In genomic region chr2:145828603-145829002, GRCm38 (mm10) we compare ENCODE assay signal across 20 mouse cellular contexts.
A peak's percentile ranks its signal among the peaks of the same experiment; 100 is the strongest.
DNase-seq lines count a peak whose midpoint lies in the region; ATAC-seq and TF ChIP-seq lines count a peak whose summit lies in the region.
"Had no signal": no experiment of that assay in that cellular context is flagged by ENCODE, and none has a peak within 500 bp of the region (broad histone marks: within the 10 kb centered on the region; RNA-seq: fewer than 3 reads in every experiment).

No protein-coding gene starts in this region.

- no peak for TF ChIP-seq EP300 in liver, postnatal 0 days (IDR thresholded peaks at IDR 0.05; ENCODE audit: low read depth)

- peaks cover 43% of the 10 kb centered on the region for H3K4me1 ChIP-seq in kidney, adult 2 months (ENCODE audit: control insufficient read depth, insufficient read depth, low read length)
- H3K4me1 ChIP-seq in liver, adult 2 months (ENCODE audit: control insufficient read depth, insufficient read depth, low read length): peaks cover 17% of the 10 kb centered on the region
- H3K4me1 ChIP-seq in liver, postnatal 0 days (ENCODE audit: insufficient read depth): peaks cover 21% of the 10 kb centered on the region; the same call in 1 of the 2 replicates
- H3K4me1 ChIP-seq in small intestine, adult 2 months (ENCODE audit: control insufficient read depth, insufficient read depth, insufficient read length, low read length): peaks cover 23% of the 10 kb centered on the region

- no peaks in the 10 kb centered on the region for H3K9me3 ChIP-seq in liver, postnatal 0 days (ENCODE audit: low read length)
- H3K9me3 ChIP-seq: embryonic facial prominence, embryonic 10.5 days; embryonic facial prominence, embryonic 12.5 days; forebrain, embryonic 13.5 days; forebrain, embryonic 15.5 days had no signal

- H3K4me3 ChIP-seq in kidney, adult 2 months (ENCODE audit: insufficient read depth, low read depth, low read length): no peak overlapping the region
- H3K4me3 ChIP-seq in liver, adult 2 months (ENCODE audit: insufficient read depth, low read depth, low read length): no peak overlapping the region
- no peak overlapping the region for H3K4me3 ChIP-seq in liver, postnatal 0 days (ENCODE audit: low read depth, low read length)
- H3K4me3 ChIP-seq in small intestine, adult 2 months (ENCODE audit: low read depth, low read length): no peak overlapping the region
- H3K4me3 ChIP-seq: embryonic facial prominence, embryonic 10.5 days; embryonic facial prominence, embryonic 12.5 days; forebrain, embryonic 13.5 days; forebrain, embryonic 15.5 days had no signal

- no peaks in the 10 kb centered on the region for H3K36me3 ChIP-seq in kidney, adult 2 months (ENCODE audit: control insufficient read depth, insufficient read depth, low read length)
- peaks cover 6% of the 10 kb centered on the region for H3K36me3 ChIP-seq in liver, adult 2 months (ENCODE audit: control insufficient read depth, insufficient read depth, low read length)
- no peaks in the 10 kb centered on the region for H3K36me3 ChIP-seq in liver, postnatal 0 days (replicated peaks; ENCODE audit: insufficient read depth, low read length)
- no peaks in the 10 kb centered on the region for H3K36me3 ChIP-seq in small intestine, adult 2 months (ENCODE audit: control insufficient read depth, insufficient read depth, low read length)
- H3K36me3 ChIP-seq: embryonic facial prominence, embryonic 10.5 days; embryonic facial prominence, embryonic 12.5 days; forebrain, embryonic 15.5 days had no signal

- no peak overlapping the region for H3K4me2 ChIP-seq in liver, postnatal 0 days (ENCODE audit: low read depth, low read length)
- H3K4me2 ChIP-seq: embryonic facial prominence, embryonic 12.5 days; forebrain, embryonic 13.5 days; forebrain, embryonic 15.5 days had no signal

- TF ChIP-seq CTCF in kidney, adult 2 months (conservative IDR thresholded peaks at IDR 0.05; ENCODE audit: insufficient read depth, insufficient read length, low read depth, low read length): no peak
- TF ChIP-seq CTCF in liver, adult 2 months (IDR thresholded peaks at IDR 0.05; ENCODE audit: low read depth, low read length): no peak
- no peak for TF ChIP-seq CTCF in liver, postnatal 0 days (IDR thresholded peaks at IDR 0.05; ENCODE audit: low read depth)
- no peak for TF ChIP-seq CTCF in small intestine, adult 2 months (IDR thresholded peaks at IDR 0.05; ENCODE audit: extremely low read depth, insufficient read length, insufficient replicate concordance, low read depth, low read length)

- no peak for TF ChIP-seq POLR2A in kidney, adult 2 months (IDR thresholded peaks at IDR 0.05; ENCODE audit: low read depth, low read length)
- no peak for TF ChIP-seq POLR2A in liver, adult 2 months (IDR thresholded peaks at IDR 0.05; ENCODE audit: extremely low read depth, insufficient read depth, low read length)
- TF ChIP-seq POLR2A in small intestine, adult 2 months (IDR thresholded peaks at IDR 0.05; ENCODE audit: low read depth, low read length): no peak

- peak overlapping the region; percentile 80 for H3K27ac ChIP-seq in kidney, adult 2 months (ENCODE audit: insufficient read depth, low read depth, low read length)
- H3K27ac ChIP-seq in liver, adult 2 months (replicated peaks; ENCODE audit: insufficient read depth, low read depth, low read length): no peak overlapping the region
- H3K27ac ChIP-seq in liver, postnatal 0 days (ENCODE audit: low read depth): no peak overlapping the region
- 0 out of 2 replicates have a peak overlapping the region, but pooled peaks have one; percentile 15 for H3K27ac ChIP-seq in small intestine, adult 2 months (ENCODE audit: insufficient read depth, low read depth, low read length)
- H3K27ac ChIP-seq: embryonic facial prominence, embryonic 10.5 days; embryonic facial prominence, embryonic 12.5 days; forebrain, embryonic 13.5 days; forebrain, embryonic 15.5 days had no signal

- DNase-seq in kidney, adult 2 months: no peak
- DNase-seq in kidney, adult 8-10 months: no peak
- peak; percentile 60 for DNase-seq in liver, adult 2 months (ENCODE audit: extremely low read depth, low read depth, low spot score)
- no peak for DNase-seq in liver, postnatal 0 days
- peak; percentile 66 for DNase-seq in gonadal fat pad, adult 2 months (ENCODE audit: low read depth)
- DNase-seq in urinary bladder, adult 18-20 months (ENCODE audit: low spot score in 2 of 2): no peak
- no peak for DNase-seq in layer of hippocampus, postnatal 36 days
- DNase-seq: adrenal gland, adult 2 months; adrenal gland, postnatal 10 days; adrenal gland, postnatal 25 days; cerebellum, adult 11 months; cerebellum, adult 18-20 months; cerebellum, adult 8-10 months; cerebellum, adult 9-11 months; cerebellum, postnatal 25 days had no signal

- no peaks in the 10 kb centered on the region; the same call in 1 of the 2 replicates for H3K79me2 ChIP-seq in liver, adult 2 months (ENCODE audit: control insufficient read depth, insufficient read depth, low read length)

- WGBS in kidney, adult 2 months: 68% methylated on average over 3 of the region's 3 CpGs
- WGBS in liver, adult 2 months: 48% methylated on average over 3 of the region's 3 CpGs
- 89% methylated on average over 3 of the region's 3 CpGs for WGBS in liver, postnatal 0 days (ENCODE audit: insufficient replicate concordance)
- 44% methylated on average over 3 of the region's 3 CpGs for WGBS in small intestine, adult 2 months

- H3K27me3 ChIP-seq in kidney, adult 2 months (replicated peaks; ENCODE audit: control insufficient read depth, insufficient read depth, low read length): no peaks in the 10 kb centered on the region
- no peaks in the 10 kb centered on the region for H3K27me3 ChIP-seq in liver, adult 2 months (ENCODE audit: control insufficient read depth, insufficient read depth, low read length)
- no peaks in the 10 kb centered on the region for H3K27me3 ChIP-seq in liver, postnatal 0 days (ENCODE audit: insufficient read depth, low read length)
- no peaks in the 10 kb centered on the region for H3K27me3 ChIP-seq in small intestine, adult 2 months (ENCODE audit: control insufficient read depth, insufficient read depth, low read length)
- H3K27me3 ChIP-seq: embryonic facial prominence, embryonic 12.5 days; forebrain, embryonic 13.5 days; forebrain, embryonic 15.5 days had no signal

- ATAC-seq in liver, postnatal 0 days: no peak
- ATAC-seq: forebrain, embryonic 13.5 days; forebrain, embryonic 15.5 days had no signal

- H3K9ac ChIP-seq in liver, adult 2 months (ENCODE audit: low read depth, low read length): no peak overlapping the region
- no peak overlapping the region for H3K9ac ChIP-seq in liver, postnatal 0 days (replicated peaks)
- H3K9ac ChIP-seq: embryonic facial prominence, embryonic 12.5 days; forebrain, embryonic 13.5 days; forebrain, embryonic 15.5 days had no signal

Comparison
In these comparisons a context has a peak if more than half of its experiments do, and no peak if none do; other contexts are left out.
1. DNase-seq: peak in liver, adult 2 months (single experiment) and gonadal fat pad, adult 2 months (single experiment); none in kidney, adult 2 months (single experiment), kidney, adult 8-10 months (0 of 2), liver, postnatal 0 days (single experiment), urinary bladder, adult 18-20 months (0 of 2) and layer of hippocampus, postnatal 36 days (0 of 2).
2. H3K27ac ChIP-seq: peak in kidney, adult 2 months (single experiment) and small intestine, adult 2 months (single experiment); none in liver, adult 2 months (single experiment) and liver, postnatal 0 days (single experiment).